Mouse (Mus musculus) embryonic stem cell, embryonic (primary cell): ENCODE measurements at regions not wholly inside any gene's neighbourhood (a gene's known extent, or its start where the extent isn't known, plus 50 kb on each side); places are given as distances from the start of the nearest gene placed in this dataset.

ENCODE experiments used
- CTCF ChIA-PET, 4 experiments: fragments of 300-600 bp in 2 of 4; fragments of 350-600 bp in 2 of 4; sonication (Branson Sonifier 250); formaldehyde crosslinking; loops; one replicate each; lab custom pipeline; 2022; ENCODE audit warnings: inconsistent platforms in 2 of 4; lab: Charles Lee
- POLR2A ChIA-PET, 4 experiments: fragments of 300-600 bp in 2 of 4; fragments of 350-600 bp in 2 of 4; sonication (Branson Sonifier 250); formaldehyde crosslinking; loops; one replicate each; lab custom pipeline; 2022; ENCODE audit warnings: antibody characterized with exemption in 4 of 4, inconsistent platforms in 1 of 4; lab: Charles Lee

DNA sequence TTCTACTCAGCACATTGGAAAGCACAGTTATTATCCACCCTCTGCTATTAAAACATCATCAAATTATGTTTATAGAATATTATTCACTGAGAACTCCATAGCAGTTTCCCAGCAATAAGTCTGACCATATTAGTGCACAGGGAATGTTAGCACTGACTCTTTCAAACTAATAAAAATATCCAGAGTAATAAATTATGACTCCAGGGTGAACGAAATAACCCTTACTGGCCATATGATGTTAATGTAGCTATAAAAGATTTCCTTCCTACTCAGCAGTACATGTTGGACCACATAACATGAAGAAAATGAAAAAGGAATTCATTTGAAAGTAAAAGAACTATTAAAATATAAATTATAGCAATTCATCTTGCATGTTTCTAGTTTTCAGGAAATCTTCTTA is 693.0 kb upstream of the Adgrl3 start:
- ChIA-PET POLR2A (no interaction called here), CTCF (no interaction called here)

GRCm38 (mm10) chr5:80345155-80345554 is 674.8 kb upstream of the Adgrl3 start:
- ChIA-PET CTCF (no interaction called here), POLR2A (no interaction called here)

GRCm38 (mm10) chr5:80358271-80358670 is 661.7 kb upstream of the Adgrl3 start:
- ChIA-PET POLR2A (no interaction called here), CTCF (no interaction called here)

GRCm38 (mm10) chr5:80393656-80394055 is 626.3 kb upstream of the Adgrl3 start:
- ChIA-PET POLR2A (interaction anchor here in 1 of 4 experiments (0.6 kb wide), 1 partner anchor 1888 kb away, joined by 3 read pairs; no protein-coding TSS in a partner anchor), CTCF (no interaction called here)

- ChIA-PET POLR2A (no interaction called here), CTCF (no interaction called here)
Measured at GRCm38 (mm10) chr5:80402666-80403065, 617.3 kb upstream of the Adgrl3 start.

GRCm38 (mm10) chr5:80416116-80416515 is 603.8 kb upstream of the Adgrl3 start:
- ChIA-PET CTCF (no interaction called here), POLR2A (no interaction called here)
